Mouse (Mus musculus) embryonic fibroblast, embryonic 13.5 days (primary cell): Measurements from ENCODE around the gene Dtymk.

Source experiments
- CTCF ChIP-seq: IDR thresholded peaks from 2 replicates; pipeline ENCODE4 v1.5.1; 2011; ENCODE audit warnings: mild to moderate bottlenecking, control low read depth, low read length, moderate library complexity, borderline replicate concordance; ENCODE audit not compliant: insufficient read depth
- POLR2A ChIP-seq: IDR thresholded peaks from 2 replicates; pipeline ENCODE4 v1.6.1; 2011; ENCODE audit warnings: low read depth, mild to moderate bottlenecking, control low read depth, low read length, moderate library complexity

DNA sequence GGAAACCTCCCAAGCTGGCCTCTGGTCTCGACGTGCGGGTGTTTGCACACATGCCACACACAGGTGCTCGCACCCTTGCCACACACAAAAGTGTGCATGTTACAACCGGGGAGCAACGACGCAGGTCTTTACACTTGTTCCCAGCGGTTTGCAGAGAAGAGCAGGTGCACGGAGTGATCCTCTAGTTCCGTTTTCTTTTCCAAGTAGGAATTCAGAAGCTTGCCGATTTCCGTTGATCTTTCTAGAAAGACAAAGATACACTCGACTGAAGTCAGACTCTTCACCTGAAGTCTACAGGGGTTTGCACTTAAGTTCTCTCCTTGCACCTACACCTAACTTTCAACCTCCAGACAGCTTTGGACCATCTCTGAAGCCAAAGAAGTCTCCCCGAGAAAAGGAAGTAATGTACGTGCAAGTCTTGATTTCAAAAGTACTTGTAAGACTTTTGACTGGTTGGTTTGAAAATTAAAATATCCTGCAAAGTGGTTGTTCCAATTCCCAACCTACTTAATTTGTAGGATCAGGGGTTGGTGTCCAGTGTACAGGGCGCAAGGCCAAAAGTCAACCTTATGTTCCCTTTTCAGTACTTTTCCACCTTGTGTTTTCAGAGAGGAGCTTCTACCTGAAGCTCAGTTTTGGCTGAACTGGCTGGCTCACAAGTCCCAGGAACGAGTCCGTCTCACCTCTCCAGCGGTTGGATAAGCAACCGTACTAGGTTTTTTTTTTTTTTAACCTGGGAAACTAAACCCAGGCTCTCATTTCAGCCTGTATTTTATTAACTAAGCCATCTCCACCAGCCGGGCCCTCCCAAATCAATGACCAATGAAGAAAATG, 847 bp downstream of the Dtymk start:
- TF ChIP-seq CTCF, result no peak
- TF ChIP-seq POLR2A, result peak; percentile 8; the same call in 1 of the 2 replicates
